Mouse (Mus musculus): ENCODE data around the gene Ptpre. TPM values are rescaled to one million over a fixed set of nuclear protein-coding genes. Genes with fewer than 3 reads are reported as not detected.

Gene Ptpre
- polyA plus RNA-seq, 1 experiment, result 2.4 TPM

- peaks cover 9% of the 10 kb centered on the region for H3K27me3 ChIP-seq (ENCODE audit: control insufficient read depth, insufficient read depth, insufficient read length)
- no peaks in the 10 kb centered on the region for H3K36me3 ChIP-seq (ENCODE audit: control insufficient read depth, insufficient read depth)
- H3K79me2 ChIP-seq (ENCODE audit: control insufficient read depth, insufficient read depth), result no peaks in the 10 kb centered on the region
- no peak overlapping the region for H3K4me2 ChIP-seq (ENCODE audit: low read depth)
- H3K4me3 ChIP-seq, result no peak overlapping the region
- H3ac ChIP-seq (ENCODE audit: control insufficient read depth, insufficient read length), result no peak overlapping the region
- TF ChIP-seq SRF (IDR thresholded peaks at IDR 0.05; ENCODE audit: control insufficient read depth, insufficient read length, low read depth) (no peak), MYOG (IDR thresholded peaks at IDR 0.05; ENCODE audit: control insufficient read depth in 1 of 3, insufficient read depth in 1 of 3, insufficient read length in 2 of 3, low read depth in 2 of 3) (no peak), MAX (IDR thresholded peaks at IDR 0.05; ENCODE audit: low read depth) (no peak), POLR2A (IDR thresholded peaks at IDR 0.05; ENCODE audit: insufficient read length, low read depth) (no peak), MYOD1 (IDR thresholded peaks at IDR 0.05; ENCODE audit: control insufficient read depth in 1 of 3, insufficient read length in 2 of 3, low read depth in 2 of 3) (no peak), CEBPB (IDR thresholded peaks at IDR 0.05; ENCODE audit: insufficient read depth, poor library complexity, severe bottlenecking) (no peak), USF1 (IDR thresholded peaks at IDR 0.05; ENCODE audit: low read depth) (no peak), TCF3 (IDR thresholded peaks at IDR 0.05; ENCODE audit: insufficient read length, low read depth) (no peak), REST (IDR thresholded peaks at IDR 0.05; ENCODE audit: insufficient read depth, insufficient read length) (no peak), E2F4 (IDR thresholded peaks at IDR 0.05; ENCODE audit: insufficient read depth) (no peak)
These were observed 190.8 kb downstream of the Ptpre start for GRCm38 (mm10) chr7:135728038-135728437.

GRCm38 (mm10) chr7:135734379-135734778 lies 197.1 kb downstream of the Ptpre start:
- Histone ChIP-seq H3K27me3 (ENCODE audit: control insufficient read depth, insufficient read depth, insufficient read length) (no peaks in the 10 kb centered on the region), H3K4me2 (ENCODE audit: low read depth) (no peak overlapping the region), H3K4me3 (no peak overlapping the region), H3K79me2 (ENCODE audit: control insufficient read depth, insufficient read depth) (no peaks in the 10 kb centered on the region), H3ac (ENCODE audit: control insufficient read depth, insufficient read length) (no peak overlapping the region), H3K36me3 (ENCODE audit: control insufficient read depth, insufficient read depth) (no peaks in the 10 kb centered on the region)
- TF ChIP-seq CEBPB (IDR thresholded peaks at IDR 0.05; ENCODE audit: insufficient read depth, poor library complexity, severe bottlenecking) (no peak), POLR2AphosphoS2 (IDR thresholded peaks at IDR 0.05; ENCODE audit: insufficient read length, low read depth) (no peak), SRF (IDR thresholded peaks at IDR 0.05; ENCODE audit: control insufficient read depth, insufficient read length, low read depth) (no peak), TCF3 (IDR thresholded peaks at IDR 0.05; ENCODE audit: insufficient read length, low read depth) (no peak), REST (IDR thresholded peaks at IDR 0.05; ENCODE audit: insufficient read depth, insufficient read length) (no peak), MAX (IDR thresholded peaks at IDR 0.05; ENCODE audit: low read depth) (no peak), POLR2A (IDR thresholded peaks at IDR 0.05; ENCODE audit: insufficient read length, low read depth) (no peak), TCF12 (IDR thresholded peaks at IDR 0.05; ENCODE audit: insufficient read depth, poor library complexity, severe bottlenecking) (no peak), MYOD1 (IDR thresholded peaks at IDR 0.05; ENCODE audit: control insufficient read depth in 1 of 3, insufficient read length in 2 of 3, low read depth in 2 of 3) (no peak), E2F4 (IDR thresholded peaks at IDR 0.05; ENCODE audit: insufficient read depth) (no peak), USF1 (IDR thresholded peaks at IDR 0.05; ENCODE audit: low read depth) (no peak), MYOG (IDR thresholded peaks at IDR 0.05; ENCODE audit: control insufficient read depth in 1 of 3, insufficient read depth in 1 of 3, insufficient read length in 2 of 3, low read depth in 2 of 3) (no peak)

- no peak overlapping the region for H3K4me3 ChIP-seq
- TF ChIP-seq USF1 (IDR thresholded peaks at IDR 0.05; ENCODE audit: low read depth), result no peak
- no peak for TF ChIP-seq E2F4 (IDR thresholded peaks at IDR 0.05; ENCODE audit: insufficient read depth)
- TF ChIP-seq MYOD1 (IDR thresholded peaks at IDR 0.05; ENCODE audit: control insufficient read depth in 1 of 3, insufficient read length in 2 of 3, low read depth in 2 of 3), result no peak
- no peak for TF ChIP-seq MAX (IDR thresholded peaks at IDR 0.05; ENCODE audit: low read depth)
- no peak for TF ChIP-seq POLR2AphosphoS2 (IDR thresholded peaks at IDR 0.05; ENCODE audit: insufficient read length, low read depth)
- no peak for TF ChIP-seq TCF12 (IDR thresholded peaks at IDR 0.05; ENCODE audit: insufficient read depth, poor library complexity, severe bottlenecking)
- TF ChIP-seq TCF3 (IDR thresholded peaks at IDR 0.05; ENCODE audit: insufficient read length, low read depth), result no peak
- no peak for TF ChIP-seq REST (IDR thresholded peaks at IDR 0.05; ENCODE audit: insufficient read depth, insufficient read length)
- TF ChIP-seq CEBPB (IDR thresholded peaks at IDR 0.05; ENCODE audit: insufficient read depth, poor library complexity, severe bottlenecking), result no peak
- TF ChIP-seq POLR2A (IDR thresholded peaks at IDR 0.05; ENCODE audit: insufficient read length, low read depth), result no peak
- no peak for TF ChIP-seq SRF (IDR thresholded peaks at IDR 0.05; ENCODE audit: control insufficient read depth, insufficient read length, low read depth)
- TF ChIP-seq MYOG (IDR thresholded peaks at IDR 0.05; ENCODE audit: control insufficient read depth in 1 of 3, insufficient read depth in 1 of 3, insufficient read length in 2 of 3, low read depth in 2 of 3), result no peak
- no peaks in the 10 kb centered on the region for H3K27me3 ChIP-seq (ENCODE audit: control insufficient read depth, insufficient read depth, insufficient read length)
- H3ac ChIP-seq (ENCODE audit: control insufficient read depth, insufficient read length), result no peak overlapping the region
- no peaks in the 10 kb centered on the region for H3K79me2 ChIP-seq (ENCODE audit: control insufficient read depth, insufficient read depth)
- no peak overlapping the region for H3K4me2 ChIP-seq (ENCODE audit: low read depth)
- H3K36me3 ChIP-seq (ENCODE audit: control insufficient read depth, insufficient read depth), result no peaks in the 10 kb centered on the region
These were observed 197.8 kb downstream of the Ptpre start for GRCm38 (mm10) chr7:135734911-135735646.

Other genes starting within 250 kb of the Ptpre start
- gene Foxi2, start 127.2 kb upstream of the Ptpre start, polyA plus RNA-seq (2012; fragmentation: generic; extraction: Trizol), result not detected
- gene Clrn3, start 8.8 kb upstream of the Ptpre start, polyA plus RNA-seq (2012; fragmentation: generic; extraction: Trizol), result not detected
- gene Mki67, start 178.9 kb downstream of the Ptpre start, polyA plus RNA-seq (2012; fragmentation: generic; extraction: Trizol), result 6.8 TPM

Data from myocyte (in vitro differentiated cells).